In the genomic region with DNA sequence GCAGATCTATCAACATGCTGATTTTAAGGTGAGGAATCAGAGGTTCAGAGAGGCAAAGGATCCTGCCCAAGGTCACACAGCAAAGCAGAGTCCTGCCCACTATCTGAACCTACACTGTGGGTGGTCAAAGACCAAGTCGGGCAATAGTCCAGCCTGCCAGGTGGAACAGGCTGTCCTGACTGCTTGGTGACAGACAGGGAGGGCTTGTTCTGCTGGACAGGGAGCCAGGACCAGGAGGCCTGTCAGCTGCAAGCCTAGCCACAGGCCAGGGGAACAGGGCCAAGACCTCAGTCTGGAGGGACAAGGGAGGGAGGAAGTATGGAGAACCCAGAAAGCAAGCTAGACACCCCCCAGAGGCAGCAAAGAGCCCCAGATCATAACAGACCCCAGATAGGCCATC, we compare ENCODE assay signal across 15 mouse cellular contexts. TPM values are rescaled to one million over a fixed set of nuclear protein-coding genes. Genes with fewer than 3 reads are reported as not detected.
DNase-seq lines count a peak whose midpoint lies in the region; ATAC-seq and TF ChIP-seq lines count a peak whose summit lies in the region.
"Had no signal": no experiment of that assay in that cellular context is flagged by ENCODE, and none has a peak within 500 bp of the region (broad histone marks: within the 10 kb centered on the region; RNA-seq: fewer than 3 reads in every experiment).

No protein-coding gene starts in this region.

- H3K9ac ChIP-seq in hindbrain, embryonic 14.5 days, result no peak overlapping the region
- H3K9ac ChIP-seq in liver, postnatal 0 days (replicated peaks), result no peak overlapping the region
- H3K9ac ChIP-seq: liver, embryonic 12.5 days had no signal

- no peak for DNase-seq in hindbrain, embryonic 10.5 days (ENCODE audit: low spot score)
- DNase-seq in hindbrain, embryonic 14.5 days (ENCODE audit: low spot score), result no peak
- peak; percentile 91 for DNase-seq in brain, adult 2 months (ENCODE audit: low read depth, low spot score)
- DNase-seq in brain, embryonic 14.5 days (ENCODE audit: low read depth), result peak; percentile 42
- peak; percentile 85 to 92 for DNase-seq in cerebellum, postnatal 14 days
- DNase-seq in left cerebral cortex, adult 9 months (ENCODE audit: low spot score in 2 of 2), result no peak
- DNase-seq in liver, postnatal 0 days, result no peak
- DNase-seq: adrenal gland, postnatal 36 days; heart, postnatal 36 days; kidney, adult 18-20 months; lung, postnatal 14 days; right cerebral cortex, postnatal 25 days; thymus, postnatal 14 days had no signal

- 66% methylated on average over 1 of the region's 1 CpGs for WGBS in hindbrain, embryonic 10.5 days
- WGBS in hindbrain, embryonic 14.5 days, result 56% methylated on average over 1 of the region's 1 CpGs
- WGBS in liver, postnatal 0 days (ENCODE audit: insufficient replicate concordance), result 60% methylated on average over 1 of the region's 1 CpGs

- H3K27me3 ChIP-seq in hindbrain, embryonic 10.5 days (ENCODE audit: insufficient read depth, poor library complexity, severe bottlenecking), result peaks cover 76% of the 10 kb centered on the region
- H3K27me3 ChIP-seq in hindbrain, embryonic 14.5 days (ENCODE audit: control insufficient read depth, insufficient read depth, low read length), result no peaks in the 10 kb centered on the region
- H3K27me3 ChIP-seq in liver, postnatal 0 days (ENCODE audit: insufficient read depth, low read length), result peaks cover 21% of the 10 kb centered on the region

- H3K9me3 ChIP-seq in hindbrain, embryonic 10.5 days, result no peaks in the 10 kb centered on the region
- no peaks in the 10 kb centered on the region for H3K9me3 ChIP-seq in hindbrain, embryonic 14.5 days (ENCODE audit: control insufficient read depth, low read length)
- no peaks in the 10 kb centered on the region for H3K9me3 ChIP-seq in liver, postnatal 0 days (ENCODE audit: low read length)
- H3K9me3 ChIP-seq: liver, embryonic 12.5 days; midbrain, embryonic 12.5 days had no signal

- peak overlapping the region; percentile 75 for H3K27ac ChIP-seq in hindbrain, embryonic 10.5 days
- no peak overlapping the region for H3K27ac ChIP-seq in hindbrain, embryonic 14.5 days
- no peak overlapping the region for H3K27ac ChIP-seq in liver, postnatal 0 days (ENCODE audit: low read depth)
- H3K27ac ChIP-seq: liver, embryonic 12.5 days had no signal

- H3K36me3 ChIP-seq in hindbrain, embryonic 10.5 days, result no peaks in the 10 kb centered on the region
- no peaks in the 10 kb centered on the region for H3K36me3 ChIP-seq in hindbrain, embryonic 14.5 days (replicated peaks; ENCODE audit: control insufficient read depth, insufficient read depth)
- no peaks in the 10 kb centered on the region for H3K36me3 ChIP-seq in liver, postnatal 0 days (replicated peaks; ENCODE audit: insufficient read depth, low read length)
- H3K36me3 ChIP-seq: liver, embryonic 12.5 days; midbrain, embryonic 12.5 days had no signal

- no peak overlapping the region for H3K4me3 ChIP-seq in hindbrain, embryonic 10.5 days
- H3K4me3 ChIP-seq in hindbrain, embryonic 14.5 days (replicated peaks; ENCODE audit: low read length), result no peak overlapping the region
- no peak overlapping the region for H3K4me3 ChIP-seq in liver, postnatal 0 days (ENCODE audit: low read depth, low read length)
- H3K4me3 ChIP-seq: liver, embryonic 12.5 days; midbrain, embryonic 12.5 days had no signal

- H3K4me1 ChIP-seq in hindbrain, embryonic 10.5 days (replicated peaks), result peaks cover 45% of the 10 kb centered on the region
- H3K4me1 ChIP-seq in hindbrain, embryonic 14.5 days (replicated peaks; ENCODE audit: control insufficient read depth, insufficient read depth, low read length), result peaks cover 29% of the 10 kb centered on the region
- H3K4me1 ChIP-seq in liver, postnatal 0 days (ENCODE audit: insufficient read depth), result no peaks in the 10 kb centered on the region
- H3K4me1 ChIP-seq: liver, embryonic 12.5 days had no signal

- TF ChIP-seq CTCF in brain, embryonic 14.5 days (IDR thresholded peaks at IDR 0.05; ENCODE audit: borderline replicate concordance, extremely low read depth, insufficient read depth, insufficient read length), result no peak
- no peak for TF ChIP-seq CTCF in liver, postnatal 0 days (IDR thresholded peaks at IDR 0.05; ENCODE audit: low read depth)

- TF ChIP-seq EP300 in liver, postnatal 0 days (IDR thresholded peaks at IDR 0.05; ENCODE audit: low read depth), result no peak

- no peak overlapping the region for H3K4me2 ChIP-seq in hindbrain, embryonic 14.5 days (replicated peaks)
- no peak overlapping the region for H3K4me2 ChIP-seq in liver, postnatal 0 days (ENCODE audit: low read depth, low read length)
- H3K4me2 ChIP-seq: liver, embryonic 12.5 days; midbrain, embryonic 12.5 days had no signal

- no peak for ATAC-seq in hindbrain, embryonic 14.5 days (ENCODE audit: low FRiP score)
- ATAC-seq in liver, postnatal 0 days, result no peak
- ATAC-seq: liver, embryonic 12.5 days had no signal

- TF ChIP-seq POLR2A in brain, embryonic 14.5 days (IDR thresholded peaks at IDR 0.05; ENCODE audit: borderline replicate concordance, extremely low read depth, insufficient read depth, insufficient read length, poor library complexity, severe bottlenecking), result no peak

RNA-seq across cellular contexts. Expression of gene Scrt2, which starts 25.9 kb away (rescaled TPM):
- polyA plus RNA-seq in hindbrain, embryonic 10.5 days (2016; fragmentation: Nextera tagmentation; extraction: Ambion mirVana), result 5.5 and 19.0 TPM in 2 replicates
- 10.9 and 13.6 TPM in 2 replicates for polyA plus RNA-seq in hindbrain, embryonic 14.5 days (2014; fragmentation: Nextera tagmentation; extraction: Ambion mirVana)
- 66.5 and 88.8 TPM in 2 replicates for polyA plus RNA-seq in brain, embryonic 14.5 days (2012; rRNA removed)
- polyA plus RNA-seq in liver, postnatal 0 days (2015; fragmentation: Nextera tagmentation; extraction: Ambion mirVana), result not detected in 2 replicates
- polyA plus RNA-seq: liver, embryonic 12.5 days had no signal

RNA-seq across cellular contexts. Expression of gene Srxn1, which starts 49.9 kb away (rescaled TPM):
- 15.6 and 18.7 TPM in 2 replicates for polyA plus RNA-seq in hindbrain, embryonic 10.5 days (2016; fragmentation: Nextera tagmentation; extraction: Ambion mirVana)
- polyA plus RNA-seq in hindbrain, embryonic 14.5 days (2014; fragmentation: Nextera tagmentation; extraction: Ambion mirVana), result 22.5 and 26.2 TPM in 2 replicates
- 17.9 and 18.5 TPM in 2 replicates for polyA plus RNA-seq in brain, embryonic 14.5 days (2012; rRNA removed)
- polyA plus RNA-seq in liver, postnatal 0 days (2015; fragmentation: Nextera tagmentation; extraction: Ambion mirVana), result 8.2 and 8.7 TPM in 2 replicates

RNA-seq across cellular contexts. Expression of gene Slc52a3, which starts 59.1 kb away (rescaled TPM):
- polyA plus RNA-seq in hindbrain, embryonic 10.5 days (2016; fragmentation: Nextera tagmentation; extraction: Ambion mirVana), result 0.90 and 1.3 TPM in 2 replicates
- 0.73 and 1.4 TPM in 2 replicates for polyA plus RNA-seq in hindbrain, embryonic 14.5 days (2014; fragmentation: Nextera tagmentation; extraction: Ambion mirVana)
- 0.95 and 1.4 TPM in 2 replicates for polyA plus RNA-seq in brain, embryonic 14.5 days (2012; rRNA removed)
- polyA plus RNA-seq in liver, postnatal 0 days (2015; fragmentation: Nextera tagmentation; extraction: Ambion mirVana), result 0.43 and 0.53 TPM in 2 replicates

Comparison
In these comparisons a context has a peak if more than half of its experiments do, and no peak if none do; other contexts are left out.
1. DNase-seq: peak in brain, adult 2 months (single experiment), brain, embryonic 14.5 days (single experiment) and cerebellum, postnatal 14 days (2 of 2); none in hindbrain, embryonic 10.5 days (single experiment), hindbrain, embryonic 14.5 days (single experiment), left cerebral cortex, adult 9 months (0 of 2) and liver, postnatal 0 days (single experiment).